Mouse (Mus musculus): ENCODE measurements around the gene Apba3.

DNA sequence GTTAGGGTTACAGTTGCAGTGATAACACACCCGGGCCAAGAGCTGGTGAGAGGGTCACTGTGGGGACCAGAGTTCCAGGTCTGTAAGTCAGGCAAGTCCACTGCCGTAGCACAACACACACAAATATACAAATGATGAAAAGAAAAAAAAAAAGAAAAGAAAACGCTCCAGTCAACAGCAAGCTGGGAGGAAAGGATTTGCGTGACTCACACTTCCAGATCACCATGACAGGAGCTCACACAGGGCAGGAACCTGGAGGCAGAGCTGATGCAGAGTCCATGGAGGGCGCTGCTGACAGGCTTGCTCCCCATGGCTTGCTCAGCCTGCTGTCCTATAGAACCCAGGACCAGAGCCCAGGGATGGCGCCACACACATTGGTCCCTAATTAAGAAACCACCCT is 32.6 kb upstream of the Apba3 start:
- TF ChIP-seq CTCF (conservative IDR thresholded peaks at IDR 0.05; ENCODE audit: low read length) (no peak), POU5F1 (IDR thresholded peaks at IDR 0.05; ENCODE audit: borderline replicate concordance, low read length) (no peak), NANOG (IDR thresholded peaks at IDR 0.05; ENCODE audit: borderline replicate concordance, low read length) (no peak)

Data from E14TG2a.4 (cell line).